Mouse (Mus musculus) ES-Bruce4 (cell line): Measurements from ENCODE around the gene Armh2. TPM values are rescaled to one million over a fixed set of nuclear protein-coding genes. Genes with fewer than 3 reads are reported as not detected.

Source experiments
- H3K27ac ChIP-seq: 2 replicates; pipeline ENCODE4 v1.5.1; 2012; ENCODE audit warnings: low read length, inconsistent platforms; ENCODE audit not compliant: insufficient read depth
- H3K27me3 ChIP-seq: 2 replicates; pipeline ENCODE4 v1.6.1; 2012; ENCODE audit warnings: mild to moderate bottlenecking, low read length, inconsistent platforms; ENCODE audit not compliant: control insufficient read depth, poor library complexity, insufficient read depth, severe bottlenecking
- H3K36me3 ChIP-seq: 2 replicates; pipeline ENCODE4 v1.6.1; 2012; ENCODE audit warnings: inconsistent platforms, mild to moderate bottlenecking, low read length, moderate library complexity; ENCODE audit not compliant: control insufficient read depth, poor library complexity, insufficient read depth, severe bottlenecking
- H3K4me1 ChIP-seq: one replicate; pipeline ENCODE4 v1.8.1; 2011; ENCODE audit warnings: low read length; ENCODE audit not compliant: control insufficient read depth, insufficient read depth
- H3K4me3 ChIP-seq: 2 replicates; pipeline ENCODE4 v1.5.1; 2011; ENCODE audit warnings: low read depth, mild to moderate bottlenecking, low read length
- H3K9ac ChIP-seq: 2 replicates; pipeline ENCODE4 v1.6.1; 2012; ENCODE audit warnings: low read depth, mild to moderate bottlenecking, inconsistent platforms; ENCODE audit not compliant: poor library complexity, severe bottlenecking
- H3K9me3 ChIP-seq: replicated peaks from 2 replicates; pipeline ENCODE4 v1.6.1; 2012; ENCODE audit warnings: mild to moderate bottlenecking, low read length, inconsistent platforms; ENCODE audit not compliant: control insufficient read depth, poor library complexity, insufficient read depth, severe bottlenecking
- CTCF ChIP-seq: IDR thresholded peaks from one replicate; pipeline ENCODE4 v1.8.1; 2011; ENCODE audit warnings: low read depth, low read length
- EP300 ChIP-seq: IDR thresholded peaks from 2 replicates; pipeline ENCODE4 v1.6.1; 2011; ENCODE audit warnings: low read depth, low read length; ENCODE audit not compliant: insufficient read depth
- POLR2A ChIP-seq: IDR thresholded peaks from one replicate; pipeline ENCODE4 v1.8.1; 2011; ENCODE audit warnings: low read length; ENCODE audit not compliant: insufficient read depth
- polyA plus RNA-seq: library from polyadenylated mRNA; stranded (reverse); fragments of >200 nt; gene quantifications from 2 replicates; pipeline ENCODE4 v1.2.4, GENCODE M21; 2011; ENCODE audit warnings: low read depth; ENCODE audit not compliant: missing spikeins, insufficient read depth, insufficient read length

The Armh2 gene
- polyA plus RNA-seq, 1 experiment: not detected

- Histone ChIP-seq H3K4me3 (no peak overlapping the region), H3K9ac (no peak overlapping the region), H3K27me3 (no peaks in the 10 kb centered on the region), H3K36me3 (no peaks in the 10 kb centered on the region), H3K9me3 (0 out of 2 replicates have a peak, but pooled peaks cover 2% of the 10 kb centered on the region), H3K4me1 (no peaks in the 10 kb centered on the region), H3K27ac (no peak overlapping the region)
- TF ChIP-seq POLR2A (no peak), CTCF (peak; percentile 74), EP300 (no peak)
Measured at GRCm38 (mm10) chr13:24776146-24776844, 35.3 kb downstream of the Armh2 start.

- TF ChIP-seq CTCF: no peak
- Histone ChIP-seq H3K9ac (no peak overlapping the region), H3K9me3 (no peaks in the 10 kb centered on the region), H3K27me3 (no peaks in the 10 kb centered on the region), H3K36me3 (no peaks in the 10 kb centered on the region), H3K27ac (no peak overlapping the region), H3K4me1 (no peaks in the 10 kb centered on the region), H3K4me3 (no peak overlapping the region)
Measured at GRCm38 (mm10) chr13:24778026-24778425, 37.0 kb downstream of the Armh2 start.

GRCm38 (mm10) chr13:24778706-24779380, 37.8 kb downstream of the Armh2 start:
- Histone ChIP-seq H3K4me1 (no peaks in the 10 kb centered on the region), H3K9ac (no peak overlapping the region), H3K27ac (no peak overlapping the region), H3K9me3 (no peaks in the 10 kb centered on the region), H3K36me3 (no peaks in the 10 kb centered on the region), H3K27me3 (no peaks in the 10 kb centered on the region), H3K4me3 (no peak overlapping the region)
- no peak for TF ChIP-seq EP300
- no peak for TF ChIP-seq POLR2A

- Histone ChIP-seq H3K9ac (no peak overlapping the region), H3K27ac (no peak overlapping the region), H3K36me3 (no peaks in the 10 kb centered on the region), H3K4me1 (no peaks in the 10 kb centered on the region), H3K27me3 (no peaks in the 10 kb centered on the region), H3K4me3 (no peak overlapping the region), H3K9me3 (no peaks in the 10 kb centered on the region; the same call in 1 of the 2 replicates)
- TF ChIP-seq CTCF (no peak), EP300 (no peak), POLR2A (no peak)
Measured at GRCm38 (mm10) chr13:24781916-24782315, 40.9 kb downstream of the Armh2 start.

GRCm38 (mm10) chr13:24786014-24786490, 45.0 kb downstream of the Armh2 start:
- H3K9me3 ChIP-seq: no peaks in the 10 kb centered on the region; the same call in 1 of the 2 replicates
- no peak for TF ChIP-seq EP300
- TF ChIP-seq POLR2A: no peak
- TF ChIP-seq CTCF: no peak
- no peaks in the 10 kb centered on the region for H3K27me3 ChIP-seq
- H3K9ac ChIP-seq: no peak overlapping the region
- H3K27ac ChIP-seq: no peak overlapping the region
- H3K36me3 ChIP-seq: no peaks in the 10 kb centered on the region
- H3K4me1 ChIP-seq: no peaks in the 10 kb centered on the region
- H3K4me3 ChIP-seq: no peak overlapping the region

- Histone ChIP-seq H3K27me3 (no peaks in the 10 kb centered on the region), H3K27ac (no peak overlapping the region), H3K4me3 (no peak overlapping the region), H3K4me1 (no peaks in the 10 kb centered on the region), H3K9me3 (no peaks in the 10 kb centered on the region; the same call in 1 of the 2 replicates), H3K36me3 (no peaks in the 10 kb centered on the region), H3K9ac (no peak overlapping the region)
- TF ChIP-seq EP300 (no peak), POLR2A (no peak), CTCF (no peak)
Measured at GRCm38 (mm10) chr13:24787477-24787876, 46.4 kb downstream of the Armh2 start.
